Mouse (Mus musculus) heart, embryonic 16.5 days (tissue): ENCODE measurements around the gene Naa11. TPM values are rescaled to one million over a fixed set of nuclear protein-coding genes. Genes with fewer than 3 reads are reported as not detected.

Source experiments
- polyA plus RNA-seq: library from polyadenylated mRNA; unstranded; fragments of >200 nt; fragmentation: Nextera tagmentation; extraction: Ambion mirVana; gene quantifications from 2 replicates; pipeline ENCODE4 v1.2.1, GENCODE M21; 2015

The Naa11 gene
- polyA plus RNA-seq, 1 experiment from 2014 or later = 0.05 TPM

Other genes with a start within 250 kb of the Naa11 start
- gene Gk2, start 64.6 kb upstream of the Naa11 start, polyA plus RNA-seq = not detected in 2 replicates